Mouse (Mus musculus): Measurements from ENCODE around the gene Txnrd3. TPM values are rescaled to one million over a fixed set of nuclear protein-coding genes. Genes with fewer than 3 reads are reported as not detected.

Gene Txnrd3
- polyA plus RNA-seq, 1 experiment, result 10.4 TPM

DNA sequence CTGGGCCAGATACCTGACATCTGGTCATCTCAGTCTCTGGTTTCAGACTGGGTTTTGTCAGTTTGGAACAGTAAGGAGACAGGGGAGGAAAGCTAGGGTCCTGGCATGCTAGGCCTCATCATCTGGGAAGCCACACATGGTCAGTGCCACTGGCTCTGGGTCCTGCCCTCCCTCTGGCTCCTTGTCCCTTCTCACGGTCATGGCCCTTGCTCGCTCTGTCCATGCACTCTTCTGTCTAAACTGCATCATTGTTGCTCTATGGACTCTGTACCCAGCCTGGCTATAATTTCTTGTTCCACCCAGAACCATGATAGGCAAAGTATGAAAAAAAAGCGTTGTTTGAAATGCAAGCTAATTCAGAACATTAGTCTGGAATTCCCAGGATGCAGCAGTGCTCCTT, 11.2 kb downstream of the Txnrd3 start:
- DNase-seq (ENCODE audit: low read depth), result no peak

GRCm38 (mm10) chr6:89658342-89658741, 14.6 kb downstream of the Txnrd3 start:
- no peak for DNase-seq (ENCODE audit: low read depth)

- DNase-seq (ENCODE audit: low read depth), result no peak
Observed at GRCm38 (mm10) chr6:89658931-89659330, 15.1 kb downstream of the Txnrd3 start.

GRCm38 (mm10) chr6:89659692-89660423, 16.1 kb downstream of the Txnrd3 start:
- DNase-seq (ENCODE audit: low read depth), result no peak

GRCm38 (mm10) chr6:89660490-89660889, 16.7 kb downstream of the Txnrd3 start:
- DNase-seq (ENCODE audit: low read depth), result no peak

GRCm38 (mm10) chr6:89662521-89662920, 18.7 kb downstream of the Txnrd3 start:
- no peak for DNase-seq (ENCODE audit: low read depth)

DNA sequence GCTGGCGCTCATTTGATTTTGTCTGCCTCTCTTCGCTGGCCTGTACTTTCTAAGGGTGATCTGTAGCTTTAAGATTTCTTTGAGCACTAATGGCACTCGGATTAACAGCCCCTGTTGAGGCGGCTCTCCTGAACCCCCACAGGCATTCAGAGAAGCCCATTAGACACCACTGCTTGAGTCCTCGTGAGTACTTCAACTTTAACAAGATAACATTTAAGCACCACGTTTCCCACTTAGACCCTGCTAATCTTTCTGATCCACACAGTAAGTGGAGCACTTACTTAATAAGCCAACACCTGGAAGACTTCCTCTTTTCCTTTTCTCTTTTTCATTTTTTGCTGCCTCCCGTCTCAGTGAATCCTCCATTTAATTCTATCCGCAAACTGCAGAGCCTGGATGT, 21.4 kb downstream of the Txnrd3 start:
- no peak for DNase-seq (ENCODE audit: low read depth)

DNA sequence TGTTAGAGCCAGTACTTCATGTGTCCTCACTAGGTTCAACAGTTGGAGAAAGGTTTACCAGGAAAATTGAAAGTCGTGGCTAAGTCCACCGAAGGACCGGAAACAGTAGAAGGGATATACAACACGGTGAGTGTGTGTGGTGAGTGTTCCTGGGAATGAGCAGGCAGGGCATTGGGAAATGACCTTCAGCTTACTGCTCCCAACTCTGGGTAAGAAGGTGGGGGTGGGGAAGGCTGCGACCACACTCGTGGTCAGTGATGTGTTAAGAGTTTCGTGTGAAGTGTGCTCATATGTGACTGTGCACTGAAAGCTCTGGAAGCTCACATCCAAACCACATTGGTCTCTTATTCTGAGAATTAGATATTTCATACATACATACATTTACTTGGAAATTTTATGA, 21.9 kb downstream of the Txnrd3 start:
- no peak for DNase-seq (ENCODE audit: low read depth)

DNA sequence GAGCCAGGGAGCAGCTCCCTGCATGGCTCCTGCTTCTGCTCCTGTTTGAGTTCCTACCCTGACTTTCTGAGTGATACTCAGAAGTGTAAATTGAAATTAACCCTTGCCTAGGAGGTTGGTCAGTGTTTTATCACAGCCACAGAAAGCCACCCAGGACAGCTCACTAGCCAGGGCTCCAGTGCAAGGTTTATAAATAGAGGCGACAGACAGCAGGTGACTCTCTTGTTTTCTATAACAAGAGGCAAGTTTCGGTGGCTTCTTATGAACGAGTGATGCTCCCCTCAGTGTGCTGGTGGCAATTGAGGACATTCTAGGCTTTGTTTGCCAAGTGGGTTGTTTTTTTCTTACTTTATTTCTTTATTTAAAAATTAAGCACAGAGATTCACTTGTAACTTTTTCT, 23.2 kb downstream of the Txnrd3 start:
- no peak for DNase-seq (ENCODE audit: low read depth)

GRCm38 (mm10) chr6:89669556-89669955, 25.8 kb downstream of the Txnrd3 start:
- DNase-seq (ENCODE audit: low read depth), result no peak

DNA sequence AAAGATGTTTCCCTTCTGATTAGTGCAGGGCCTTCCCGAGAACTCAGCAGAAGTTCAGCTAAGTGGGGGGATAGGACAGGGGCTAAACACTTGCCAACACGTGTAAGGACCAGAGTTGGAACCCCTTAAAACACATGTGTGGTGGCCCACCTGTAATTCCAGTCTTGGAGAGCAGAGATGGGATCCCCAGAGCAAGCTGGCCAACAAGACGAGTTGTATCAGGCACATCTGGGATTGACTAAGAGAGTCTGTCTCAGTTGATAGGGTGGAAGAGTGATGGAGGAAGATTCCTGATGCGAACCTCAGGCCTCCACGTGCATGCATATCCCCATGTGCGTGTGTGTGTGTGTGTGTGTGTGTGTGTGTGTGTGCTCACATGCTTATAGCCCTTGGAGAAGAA, 27.6 kb downstream of the Txnrd3 start:
- no peak for DNase-seq (ENCODE audit: low read depth)

DNA sequence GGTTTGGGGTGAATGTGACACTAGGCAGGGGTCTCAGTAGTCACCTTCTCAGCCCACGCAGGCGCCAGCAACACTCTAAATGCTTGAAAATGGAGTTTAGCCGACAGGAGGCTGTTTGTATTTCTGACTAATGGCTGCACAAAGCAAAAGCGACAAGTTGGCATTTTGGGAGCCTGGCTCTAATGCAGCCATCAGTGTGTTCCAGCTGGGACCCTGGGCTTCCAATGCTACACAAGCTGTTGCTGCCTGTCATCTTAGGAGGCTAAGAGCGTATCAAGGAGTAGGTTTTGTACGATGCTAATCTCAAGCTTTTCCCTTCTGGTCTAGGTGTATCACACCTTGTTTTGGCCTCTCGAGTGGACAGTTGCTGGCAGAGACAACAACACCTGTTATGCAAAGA, 28.9 kb downstream of the Txnrd3 start:
- no peak for DNase-seq (ENCODE audit: low read depth)

DNA sequence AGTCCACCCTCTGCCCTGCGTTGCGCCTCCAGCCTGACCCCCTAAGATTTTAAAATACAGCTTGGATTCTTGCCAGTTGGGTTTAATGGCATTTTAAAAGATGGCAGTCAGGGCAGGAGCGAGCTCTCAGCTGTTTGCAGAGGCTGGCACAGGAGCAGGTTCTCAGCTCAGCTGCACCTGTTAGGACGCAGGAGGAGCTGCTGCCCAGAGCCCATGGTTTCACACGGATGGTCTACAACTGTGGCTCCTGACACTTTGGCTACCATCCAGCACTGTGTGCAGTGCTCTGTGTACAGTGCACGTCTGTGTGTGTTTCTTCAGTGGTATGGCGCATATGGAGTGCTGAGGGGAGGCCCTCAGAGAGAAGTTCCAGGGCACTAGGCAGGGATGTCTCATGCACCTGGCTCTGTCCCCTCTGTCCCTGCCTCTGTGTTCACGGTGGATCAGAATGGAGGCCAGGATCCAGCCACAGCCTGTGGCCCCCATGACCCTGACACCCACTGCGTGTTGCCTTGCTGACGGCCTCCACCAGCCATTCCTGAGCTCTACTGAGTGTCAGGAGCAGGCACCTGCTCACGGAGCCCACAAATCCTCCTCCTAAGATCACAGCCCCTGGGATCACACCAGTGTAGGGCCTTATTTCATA, 29.5 kb downstream of the Txnrd3 start:
- no peak for DNase-seq (ENCODE audit: low read depth)

- no peak for DNase-seq (ENCODE audit: low read depth)
Observed at GRCm38 (mm10) chr6:89678522-89678921, 34.7 kb downstream of the Txnrd3 start.

DNA sequence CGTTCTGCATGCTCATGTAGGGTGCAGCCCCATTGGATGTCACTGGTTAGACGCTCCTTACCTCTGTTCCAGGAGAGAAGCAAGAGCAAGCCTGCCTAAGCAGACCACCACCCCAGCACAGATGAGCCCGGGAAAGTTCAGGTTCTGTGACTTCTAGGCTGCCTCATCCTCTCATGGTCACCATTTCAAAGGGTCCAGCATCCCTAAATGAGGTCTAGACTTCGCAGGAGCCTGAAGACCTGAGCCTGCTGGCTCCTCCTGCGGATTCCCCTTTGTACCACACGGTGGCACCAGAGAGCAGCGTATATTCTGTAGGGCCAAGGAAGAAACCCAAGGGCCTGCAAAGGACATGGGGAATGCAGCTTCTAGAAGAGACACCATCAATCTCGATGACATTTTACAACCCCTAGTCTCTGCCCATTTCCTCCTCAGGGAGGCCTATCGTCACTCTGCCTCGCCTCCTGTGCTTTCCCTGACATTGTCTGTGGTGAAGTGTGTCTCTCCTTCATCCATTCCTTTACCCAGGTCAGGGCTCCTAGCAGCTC, 35.6 kb downstream of the Txnrd3 start:
- no peak for DNase-seq (ENCODE audit: low read depth)

DNA sequence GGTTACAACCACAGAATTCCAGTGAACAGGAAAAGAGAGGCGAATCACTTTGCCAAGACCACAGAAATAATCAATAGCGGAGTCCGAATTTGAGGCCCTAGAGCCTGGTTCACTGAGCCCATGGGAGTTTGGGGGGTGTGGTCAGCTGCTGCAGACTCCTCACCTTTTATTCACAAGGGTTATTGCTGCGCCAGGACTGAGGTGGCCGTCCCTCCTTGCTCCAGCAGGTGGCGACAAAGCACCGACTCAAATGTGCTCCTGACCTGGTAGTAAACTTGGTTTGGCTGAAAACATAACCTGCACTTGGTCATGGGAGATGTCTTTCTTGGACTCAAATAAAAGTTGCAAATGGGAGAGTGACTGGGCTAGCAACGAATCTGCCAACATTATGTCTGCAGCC, 36.4 kb downstream of the Txnrd3 start:
- no peak for DNase-seq (ENCODE audit: low read depth)

GRCm38 (mm10) chr6:89684231-89684630, 40.4 kb downstream of the Txnrd3 start:
- DNase-seq (ENCODE audit: low read depth), result no peak

DNA sequence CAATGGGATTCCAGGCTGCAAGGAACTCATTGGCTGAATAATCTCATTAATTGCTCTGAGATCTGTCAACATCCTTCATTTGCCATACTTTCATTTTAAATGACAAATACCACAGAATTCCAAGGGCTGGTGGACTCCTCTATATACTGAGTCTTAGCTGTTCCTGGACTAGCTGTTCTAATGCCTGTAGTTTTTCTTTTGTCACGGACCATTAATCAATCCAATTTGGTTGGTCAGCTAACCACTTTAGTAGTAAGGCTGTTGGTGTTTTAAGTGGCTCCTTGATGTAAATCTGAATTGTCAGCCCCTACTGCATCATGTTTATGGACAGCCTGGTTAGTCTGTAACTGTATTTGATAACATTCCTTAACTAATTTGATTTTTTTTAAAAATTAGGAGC, 43.3 kb downstream of the Txnrd3 start:
- no peak for DNase-seq (ENCODE audit: low read depth)

GRCm38 (mm10) chr6:89706624-89707023, 62.8 kb downstream of the Txnrd3 start:
- no peak for DNase-seq (ENCODE audit: low read depth)

GRCm38 (mm10) chr6:89707240-89707639, 63.5 kb downstream of the Txnrd3 start, which contains the start of gene Vmn1r40:
TSS of gene Vmn1r40 (plus strand) at chr6:89707540.
- DNase-seq (ENCODE audit: low read depth), result no peak

- no peak for DNase-seq (ENCODE audit: low read depth)
Observed at GRCm38 (mm10) chr6:89718051-89718450, 74.3 kb downstream of the Txnrd3 start.

All from gonadal fat pad, adult 2 months (tissue).